Mouse (Mus musculus) E14TG2a.4 (cell line): Measurements from ENCODE around the gene Arhgap15.

Source experiments
- H3K27me3 ChIP-seq: 2 replicates; pipeline ENCODE4 v1.6.1; 2014; ENCODE audit warnings: low read length, control low read depth; ENCODE audit not compliant: insufficient read depth
- H3K36me3 ChIP-seq: 2 replicates; pipeline ENCODE4 v1.6.1; 2014; ENCODE audit warnings: low read length, control low read depth; ENCODE audit not compliant: insufficient read depth
- H3K4me1 ChIP-seq: replicated peaks from 2 replicates; pipeline ENCODE4 v1.6.1; 2014; ENCODE audit warnings: low read depth, low read length, control low read depth
- H3K4me3 ChIP-seq: replicated peaks from 2 replicates; pipeline ENCODE4 v1.5.1; 2014; ENCODE audit warnings: mild to moderate bottlenecking, low read length
- H3K9me3 ChIP-seq: 2 replicates; pipeline ENCODE4 v1.6.1; 2014; ENCODE audit warnings: low read length, control low read depth
- CTCF ChIP-seq: conservative IDR thresholded peaks from 2 replicates; pipeline ENCODE4 v1.5.1; 2014; ENCODE audit warnings: low read length
- NANOG ChIP-seq: IDR thresholded peaks from 2 replicates; pipeline ENCODE4 v1.6.1; 2014; ENCODE audit warnings: borderline replicate concordance, low read length, mixed read lengths
- POU5F1 ChIP-seq: IDR thresholded peaks from 2 replicates; pipeline ENCODE4 v1.6.1; 2014; ENCODE audit warnings: low read length, borderline replicate concordance

Gene Arhgap15

DNA sequence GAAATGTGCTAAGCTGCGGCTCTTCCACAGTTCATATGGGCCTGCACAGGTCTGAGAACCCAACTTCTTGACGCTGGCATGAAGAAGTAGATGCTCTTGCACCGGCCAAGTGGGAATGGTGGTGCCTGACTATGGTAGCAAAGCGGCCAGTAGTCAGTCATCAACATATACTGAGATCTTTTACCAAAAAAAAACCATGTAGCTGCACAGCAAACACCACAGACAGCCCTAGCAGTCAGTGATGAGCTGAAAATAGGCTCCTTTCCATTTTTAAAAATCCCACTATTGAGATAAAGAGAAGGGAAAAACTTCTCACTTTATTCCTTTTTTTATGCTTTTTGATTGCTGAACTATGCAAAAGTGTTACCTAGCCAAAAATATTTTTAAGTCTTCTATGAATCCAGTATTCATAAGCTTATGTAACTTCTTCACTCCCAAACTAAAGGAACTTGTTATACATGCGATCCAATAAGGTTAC is 175.3 kb downstream of the Arhgap15 start:
- Histone ChIP-seq H3K36me3 (peaks cover 3% of the 10 kb centered on the region; the same call in 1 of the 2 replicates), H3K4me3 (no peak overlapping the region), H3K9me3 (no peaks in the 10 kb centered on the region), H3K27me3 (no peaks in the 10 kb centered on the region), H3K4me1 (no peaks in the 10 kb centered on the region)
- TF ChIP-seq POU5F1: no peak
- no peak for TF ChIP-seq CTCF
- TF ChIP-seq NANOG: no peak

DNA sequence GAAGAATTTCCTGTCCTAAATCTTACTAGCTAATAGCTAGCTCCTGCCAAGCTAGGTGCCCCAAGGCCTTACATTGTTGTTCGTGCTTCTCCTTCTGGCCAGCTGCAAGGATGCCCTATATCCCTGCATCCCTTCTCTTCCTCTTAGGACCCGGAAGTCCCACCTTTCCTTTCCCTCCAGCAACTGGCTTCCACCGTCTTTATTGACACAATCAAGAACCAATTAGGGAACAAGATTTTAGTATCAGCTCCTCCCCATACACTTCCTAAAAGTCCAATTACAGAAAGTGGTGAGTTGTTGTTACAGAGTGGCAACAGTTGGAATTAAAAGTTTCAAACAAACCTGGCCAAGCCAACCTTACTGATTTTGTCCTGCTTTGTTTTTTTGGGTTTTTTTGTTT is 183.1 kb downstream of the Arhgap15 start:
- H3K27me3 ChIP-seq: no peaks in the 10 kb centered on the region
- no peaks in the 10 kb centered on the region for H3K4me1 ChIP-seq
- H3K4me3 ChIP-seq: peak overlapping the region; percentile 86
- TF ChIP-seq NANOG (no peak), POU5F1 (no peak), CTCF (no peak)
- no peaks in the 10 kb centered on the region for H3K9me3 ChIP-seq
- H3K36me3 ChIP-seq: peaks cover 3% of the 10 kb centered on the region; the same call in 1 of the 2 replicates

DNA sequence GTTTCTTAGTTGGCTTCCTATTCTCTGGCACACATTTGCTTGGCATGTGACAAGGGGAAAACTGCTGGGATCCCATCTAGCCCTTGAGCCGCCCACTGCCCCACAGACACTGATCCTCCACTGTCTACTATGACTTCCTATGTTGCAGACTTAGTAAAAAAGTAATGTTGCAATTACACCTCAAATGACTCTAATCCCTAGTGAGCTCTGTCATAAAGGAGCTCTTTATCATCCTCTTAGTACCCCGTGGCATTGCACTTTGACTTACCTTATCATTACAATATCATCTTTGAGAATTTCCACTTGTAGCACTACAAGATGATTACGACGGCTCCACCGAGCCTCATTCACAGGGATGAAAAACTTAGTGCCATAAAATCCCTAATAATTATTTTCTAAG is 190.6 kb downstream of the Arhgap15 start:
- Histone ChIP-seq H3K4me3 (no peak overlapping the region), H3K27me3 (no peaks in the 10 kb centered on the region), H3K9me3 (no peaks in the 10 kb centered on the region), H3K36me3 (no peaks in the 10 kb centered on the region), H3K4me1 (no peaks in the 10 kb centered on the region)
- TF ChIP-seq NANOG (no peak), POU5F1 (no peak), CTCF (no peak)

DNA sequence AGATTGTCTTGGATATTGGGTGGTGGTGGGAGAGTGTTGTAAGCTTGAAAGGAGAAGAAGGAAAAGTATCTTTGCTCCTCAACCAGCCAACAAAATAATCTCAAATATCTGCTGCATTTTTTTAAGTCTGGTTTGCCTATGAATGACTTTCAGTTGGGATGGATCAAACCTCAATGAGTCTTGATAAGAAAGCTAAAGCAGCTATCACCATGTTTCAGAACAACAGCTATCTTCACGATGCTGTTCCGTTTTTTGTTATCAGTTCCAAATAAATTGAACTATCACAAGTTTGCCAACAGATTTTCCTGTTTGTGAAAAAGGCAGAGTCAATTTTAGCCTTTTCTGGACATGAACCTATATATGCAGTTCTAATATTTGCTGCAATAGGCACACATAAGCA is 197.1 kb downstream of the Arhgap15 start:
- Histone ChIP-seq H3K9me3 (no peaks in the 10 kb centered on the region), H3K27me3 (no peaks in the 10 kb centered on the region), H3K36me3 (no peaks in the 10 kb centered on the region), H3K4me3 (no peak overlapping the region), H3K4me1 (no peaks in the 10 kb centered on the region)
- TF ChIP-seq CTCF (no peak), NANOG (no peak), POU5F1 (no peak)

DNA sequence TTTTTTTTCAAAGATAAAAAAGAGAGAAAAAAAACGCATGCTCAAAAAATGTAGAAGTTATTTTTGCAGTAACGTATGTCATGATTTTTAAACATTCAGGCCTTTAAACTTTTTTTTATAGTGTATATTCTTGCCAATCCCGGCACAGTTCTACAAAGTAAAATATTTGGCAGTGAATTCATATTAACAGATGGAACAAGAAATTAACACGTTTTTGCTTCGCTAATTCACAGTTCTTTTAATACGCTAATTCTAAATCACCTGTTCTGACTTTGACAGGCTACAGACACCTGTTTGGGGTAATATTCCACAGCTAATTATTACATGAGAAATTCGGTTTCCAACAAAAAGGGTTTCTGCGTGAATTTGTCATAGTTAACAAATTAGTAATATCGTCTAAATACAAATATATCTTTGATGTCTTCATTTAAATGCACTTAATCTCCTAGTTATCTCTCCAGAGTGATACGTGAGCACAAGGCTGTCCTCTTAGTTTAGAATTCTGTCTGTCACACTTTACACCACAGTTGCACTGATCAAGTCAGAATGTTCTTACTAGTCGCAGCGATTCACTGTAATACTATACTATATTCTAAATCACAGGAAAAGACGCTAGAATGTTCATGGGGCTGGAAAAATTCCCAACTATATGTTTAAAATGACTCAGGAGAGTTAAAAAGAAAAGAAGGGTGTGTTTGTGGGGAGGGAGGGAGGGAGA is 201.3 kb downstream of the Arhgap15 start:
- Histone ChIP-seq H3K27me3 (no peaks in the 10 kb centered on the region), H3K4me1 (no peaks in the 10 kb centered on the region), H3K4me3 (no peak overlapping the region), H3K9me3 (no peaks in the 10 kb centered on the region), H3K36me3 (no peaks in the 10 kb centered on the region)
- TF ChIP-seq POU5F1: no peak
- no peak for TF ChIP-seq NANOG
- no peak for TF ChIP-seq CTCF

DNA sequence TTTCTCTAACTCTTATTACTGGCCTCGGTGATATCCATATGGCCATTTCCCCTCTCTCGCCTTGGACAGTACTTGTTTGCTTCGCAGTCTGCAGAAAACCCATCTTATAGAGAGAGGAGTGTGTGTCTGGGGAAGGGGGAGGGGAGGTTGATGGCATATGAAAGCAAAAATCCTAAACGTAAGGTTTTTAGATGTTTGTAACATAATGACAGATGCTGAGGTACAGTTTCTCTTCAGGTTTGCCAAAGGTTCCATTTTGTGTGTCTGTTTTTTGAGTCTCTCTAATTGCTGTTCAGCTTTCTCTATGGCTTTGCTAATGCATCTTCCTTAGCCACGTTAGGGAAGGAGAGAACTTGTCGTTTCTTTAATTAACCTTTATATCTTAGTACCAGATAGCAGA is 202.1 kb downstream of the Arhgap15 start:
- Histone ChIP-seq H3K27me3 (no peaks in the 10 kb centered on the region), H3K4me3 (no peak overlapping the region), H3K9me3 (no peaks in the 10 kb centered on the region), H3K36me3 (no peaks in the 10 kb centered on the region), H3K4me1 (no peaks in the 10 kb centered on the region)
- TF ChIP-seq NANOG: no peak
- TF ChIP-seq CTCF: no peak
- TF ChIP-seq POU5F1: no peak

DNA sequence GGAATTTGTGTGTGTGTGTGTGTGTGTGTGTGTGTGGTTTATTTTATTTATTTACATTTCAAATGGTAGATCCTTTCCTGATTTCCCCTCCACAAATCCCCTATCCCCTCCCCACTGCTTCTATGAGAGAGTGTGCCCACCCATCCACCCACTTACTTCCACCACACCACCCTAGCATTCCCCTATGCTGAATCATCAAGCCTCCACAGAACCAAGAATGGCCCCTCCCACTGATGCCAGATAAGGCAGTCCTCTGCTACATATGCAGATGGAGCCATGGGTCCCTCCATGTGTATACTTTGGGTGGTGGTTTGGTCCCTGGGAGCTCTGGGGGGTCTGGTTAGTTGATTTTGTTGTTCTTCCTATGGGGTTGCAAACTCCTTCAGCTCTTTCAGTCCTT is 210.6 kb downstream of the Arhgap15 start:
- H3K36me3 ChIP-seq: no peaks in the 10 kb centered on the region
- TF ChIP-seq CTCF: no peak
- no peak for TF ChIP-seq NANOG
- no peak for TF ChIP-seq POU5F1
- no peak overlapping the region for H3K4me3 ChIP-seq
- H3K4me1 ChIP-seq: no peaks in the 10 kb centered on the region
- no peaks in the 10 kb centered on the region for H3K27me3 ChIP-seq
- no peaks in the 10 kb centered on the region for H3K9me3 ChIP-seq

DNA sequence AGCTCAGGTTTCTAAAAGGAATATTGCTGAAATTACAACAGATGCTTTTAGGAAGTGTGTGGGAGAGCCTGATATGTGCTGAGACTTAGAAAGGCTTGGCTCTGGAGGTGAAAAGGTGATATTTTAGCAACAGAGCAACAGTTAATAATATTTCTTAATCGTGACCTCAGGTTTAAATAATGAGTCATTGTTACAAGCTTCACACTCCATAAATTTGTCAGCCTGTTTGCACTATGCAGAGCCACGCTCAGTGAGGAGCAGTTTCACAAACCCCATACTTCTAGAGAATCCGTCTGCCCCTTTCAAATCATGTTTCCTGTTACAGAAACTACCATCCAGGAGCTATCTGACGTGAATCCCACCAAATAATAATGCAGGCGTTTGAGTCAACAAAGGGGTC is 213.8 kb downstream of the Arhgap15 start:
- H3K4me3 ChIP-seq: no peak overlapping the region
- H3K27me3 ChIP-seq: no peaks in the 10 kb centered on the region
- H3K36me3 ChIP-seq: no peaks in the 10 kb centered on the region
- no peaks in the 10 kb centered on the region for H3K4me1 ChIP-seq
- H3K9me3 ChIP-seq: no peaks in the 10 kb centered on the region
- TF ChIP-seq CTCF: no peak
- no peak for TF ChIP-seq POU5F1
- no peak for TF ChIP-seq NANOG

DNA sequence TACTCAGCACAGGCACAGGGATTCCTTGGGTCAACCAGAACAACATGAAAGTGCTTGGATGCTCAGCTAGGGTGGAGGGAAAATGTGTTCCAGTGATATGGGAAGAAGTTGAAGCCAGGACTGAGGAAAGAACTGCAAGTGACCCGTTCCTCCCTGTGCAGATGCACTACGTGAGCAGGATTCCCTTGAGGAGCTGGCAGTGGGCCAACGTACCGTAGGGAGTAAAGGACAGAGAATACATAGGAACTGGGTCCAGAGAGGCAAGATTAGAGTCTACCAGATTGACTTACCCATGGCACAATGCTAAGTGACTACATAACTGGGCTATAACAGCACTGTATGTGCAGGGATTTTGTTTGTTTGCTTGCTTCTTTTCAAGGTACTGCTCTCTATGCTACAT is 220.0 kb downstream of the Arhgap15 start:
- Histone ChIP-seq H3K36me3 (no peaks in the 10 kb centered on the region), H3K4me3 (no peak overlapping the region), H3K9me3 (no peaks in the 10 kb centered on the region), H3K27me3 (no peaks in the 10 kb centered on the region), H3K4me1 (no peaks in the 10 kb centered on the region)
- TF ChIP-seq NANOG: no peak
- no peak for TF ChIP-seq POU5F1
- no peak for TF ChIP-seq CTCF
